Mouse (Mus musculus) lung, postnatal 4 days (tissue): ENCODE results near the gene Pfdn5.

Experiments
- DNase-seq, 2 experiments: peaks; one replicate each; pipeline ENCODE4 v3.0.0; 2021

The Pfdn5 gene

DNA sequence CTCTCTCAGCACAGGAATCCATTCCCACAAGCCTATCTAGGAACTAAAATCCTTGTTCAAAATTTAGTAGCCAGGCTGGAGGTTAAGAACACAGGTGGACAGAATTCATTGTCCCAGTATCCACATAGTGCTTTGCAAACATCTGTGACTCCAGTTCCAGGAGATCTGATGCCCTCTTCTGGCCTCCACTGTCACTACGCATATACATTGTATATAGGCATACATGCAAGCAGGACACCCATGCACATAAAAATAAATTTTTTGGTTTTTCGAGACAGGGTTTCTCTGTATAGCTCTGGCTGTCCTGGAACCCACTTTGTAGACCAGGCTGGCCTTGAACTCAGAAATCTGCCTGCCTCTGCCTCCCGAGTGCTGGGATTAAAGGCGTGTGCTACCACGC is 10.0 kb downstream of the Pfdn5 start:
- DNase-seq: peak in 1 of 2 experiments; percentile 20

DNA sequence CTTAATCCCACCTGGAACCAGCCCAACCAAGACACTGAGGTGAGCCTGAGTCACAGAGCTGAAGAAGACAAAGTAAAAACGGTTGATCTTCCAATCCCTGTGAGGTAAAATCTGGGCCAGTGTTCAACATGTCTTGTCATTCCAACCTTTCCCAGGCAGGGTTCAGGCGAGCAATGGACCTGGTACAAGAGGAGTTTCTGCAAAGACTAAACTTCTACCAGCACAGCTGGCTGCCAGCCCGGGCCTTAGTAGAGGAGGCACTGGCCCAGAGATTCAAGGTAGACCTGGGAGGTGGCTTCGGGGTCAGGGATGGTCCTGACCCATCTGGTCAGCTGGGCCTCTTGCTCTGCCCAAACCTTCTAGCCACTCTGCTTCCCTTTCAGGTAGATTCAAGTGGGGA is 11.0 kb downstream of the Pfdn5 start:
- no peak for DNase-seq

DNA sequence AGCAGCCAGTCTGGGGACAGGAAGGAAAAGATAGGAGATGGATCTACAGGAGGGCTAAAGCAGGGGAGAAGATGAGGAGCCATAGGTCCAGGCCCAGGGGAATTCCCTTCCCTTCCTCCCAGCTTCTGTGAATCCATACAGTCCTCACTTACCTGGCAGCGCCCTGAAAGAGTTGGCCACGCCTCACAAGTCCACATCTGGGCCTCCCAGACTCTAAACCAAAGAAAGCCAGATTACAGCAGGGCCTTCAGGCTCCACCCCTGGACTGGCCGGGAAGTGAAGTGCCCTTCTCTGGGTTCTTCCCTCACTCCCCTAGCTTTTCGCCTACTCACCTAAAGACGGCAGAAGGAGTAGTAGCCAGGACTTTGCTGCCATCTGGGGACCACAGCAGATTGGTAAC is 13.7 kb downstream of the Pfdn5 start:
- DNase-seq: no peak

DNA sequence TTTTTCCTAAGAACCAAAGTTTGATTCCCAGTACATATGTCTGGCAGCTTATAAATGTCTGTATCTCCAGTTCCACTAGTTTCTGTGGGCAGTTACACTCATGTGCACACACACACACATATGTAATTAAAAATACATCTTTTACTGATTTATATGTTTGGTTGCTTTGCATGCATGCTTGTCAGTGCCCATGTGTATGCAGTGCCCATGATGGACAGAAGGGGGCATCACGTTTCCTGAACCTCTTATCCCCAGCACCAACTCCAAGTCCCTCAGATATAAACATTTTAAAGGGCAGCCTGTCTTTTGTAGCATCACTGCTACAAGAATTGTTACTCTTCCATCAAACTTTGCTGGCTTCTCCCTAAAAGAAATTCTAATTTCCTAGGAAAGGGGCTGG is 15.7 kb downstream of the Pfdn5 start:
- DNase-seq: peak; percentile 57 to 67

DNA sequence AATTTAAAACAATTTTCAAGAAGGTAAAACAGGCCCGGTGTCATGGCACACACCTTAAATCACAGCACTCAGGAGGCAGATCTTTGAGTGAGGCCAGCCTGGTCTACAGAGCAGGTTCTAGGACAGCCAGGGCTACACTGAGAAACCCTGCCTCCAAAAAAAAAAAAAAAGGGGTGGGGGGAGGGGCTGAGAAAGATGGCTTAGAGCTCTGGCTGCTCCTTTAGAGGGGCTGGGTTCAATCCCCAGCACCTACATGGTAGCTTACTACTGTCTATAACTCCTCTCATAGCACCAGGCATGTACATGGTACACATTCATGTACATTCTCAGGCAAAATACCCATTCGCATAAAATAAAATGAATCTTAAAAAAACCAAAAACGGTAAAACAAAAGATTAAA is 18.6 kb downstream of the Pfdn5 start:
- no peak for DNase-seq

DNA sequence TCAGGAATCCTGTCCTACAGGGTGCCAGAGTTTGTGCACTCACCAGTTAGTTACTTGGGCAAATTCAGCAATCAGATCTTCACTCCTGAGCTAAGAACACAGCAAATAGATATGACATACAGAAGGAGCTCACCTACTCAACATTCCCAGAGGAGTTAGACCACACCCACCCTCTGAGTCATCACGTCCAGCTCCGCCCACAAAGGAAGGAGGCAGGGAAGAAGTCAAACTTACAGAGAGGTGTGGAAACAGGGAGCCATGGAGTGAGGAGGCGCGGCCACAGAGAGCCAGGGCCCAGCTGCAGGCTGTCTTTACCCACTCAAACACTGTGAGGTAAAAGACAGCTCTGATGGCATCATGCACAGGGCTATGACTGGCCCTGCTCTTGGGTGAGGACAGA is 20.5 kb downstream of the Pfdn5 start:
- no peak for DNase-seq

DNA sequence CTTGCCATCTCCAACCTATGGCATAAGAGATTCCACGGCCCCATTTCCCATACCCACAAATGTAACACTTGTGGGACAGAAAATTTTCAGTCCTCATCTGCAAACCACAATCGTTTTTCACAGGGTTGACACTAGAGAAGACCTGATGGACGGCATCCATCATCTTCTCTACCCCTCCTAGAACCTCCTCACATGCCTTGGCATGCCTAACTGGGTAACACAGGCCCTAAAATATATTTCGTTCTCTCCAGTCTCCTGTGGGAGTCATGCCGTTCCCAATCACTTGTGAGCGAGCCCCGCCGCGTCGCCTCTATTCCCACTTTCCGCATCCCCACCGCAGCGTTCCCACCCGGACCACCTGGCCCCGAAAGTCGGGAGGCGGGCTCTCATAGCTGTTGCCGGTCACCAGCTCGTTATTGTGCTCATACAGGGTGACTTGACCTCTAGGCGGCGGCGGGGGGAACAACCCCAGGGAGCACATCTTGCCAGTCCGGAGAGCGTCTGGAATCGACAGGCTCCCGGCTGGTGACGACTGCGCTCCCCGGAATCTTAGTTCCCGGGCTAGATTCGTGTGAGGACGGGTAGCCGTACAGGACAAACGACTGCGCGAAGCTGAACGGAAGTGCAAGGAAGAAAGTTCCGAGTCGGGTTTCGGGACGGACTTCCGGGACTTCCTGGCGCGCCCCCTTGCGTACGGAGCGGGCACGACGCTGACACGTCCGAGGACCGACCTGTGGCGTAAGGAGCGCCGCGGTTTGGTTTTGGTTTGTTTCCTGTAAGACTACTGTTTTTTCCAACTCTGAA is 24.4 kb downstream of the Pfdn5 start, which contains the start of gene Aaas:
Aaas (minus strand) TSS at position 634 of the 804 bp plus-strand sequence.
- peak; percentile 95 to 97 for DNase-seq

DNA sequence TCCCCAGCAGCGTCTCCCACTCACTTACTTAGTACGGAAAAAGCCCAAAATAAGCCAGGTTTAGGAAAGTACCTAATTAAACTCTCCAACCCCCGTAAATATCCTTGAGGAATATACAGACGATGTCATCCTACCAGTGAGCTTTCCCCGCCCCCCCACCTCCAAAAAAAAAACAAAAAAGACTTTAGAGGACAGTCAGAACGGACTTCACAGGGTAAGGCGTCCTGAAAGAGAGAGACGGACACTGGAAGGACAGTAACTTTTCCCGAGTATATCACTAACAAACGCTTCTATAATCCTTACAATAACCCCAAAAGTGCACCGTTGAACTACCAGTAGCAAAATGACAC is 25.0 kb downstream of the Pfdn5 start:
- no peak for DNase-seq

DNA sequence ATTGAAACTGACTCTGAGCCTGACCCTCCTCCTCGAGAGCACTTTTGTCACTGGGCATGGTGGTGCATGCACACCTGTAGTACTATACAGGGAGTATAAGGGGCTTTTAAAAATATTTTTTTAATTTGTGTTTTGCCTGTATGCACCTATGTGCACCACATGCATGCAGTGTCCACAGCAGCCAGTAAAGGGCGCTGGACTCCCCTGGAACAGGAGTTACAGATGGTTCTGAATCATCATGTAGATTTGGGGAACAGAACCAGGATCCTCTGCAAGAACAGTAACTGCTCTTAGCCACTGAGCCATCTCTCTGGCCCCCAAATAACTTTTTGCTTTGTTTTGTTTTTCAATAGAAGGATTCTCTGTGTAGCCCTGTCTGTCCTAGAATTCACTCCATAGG is 26.3 kb downstream of the Pfdn5 start:
- no peak for DNase-seq

DNA sequence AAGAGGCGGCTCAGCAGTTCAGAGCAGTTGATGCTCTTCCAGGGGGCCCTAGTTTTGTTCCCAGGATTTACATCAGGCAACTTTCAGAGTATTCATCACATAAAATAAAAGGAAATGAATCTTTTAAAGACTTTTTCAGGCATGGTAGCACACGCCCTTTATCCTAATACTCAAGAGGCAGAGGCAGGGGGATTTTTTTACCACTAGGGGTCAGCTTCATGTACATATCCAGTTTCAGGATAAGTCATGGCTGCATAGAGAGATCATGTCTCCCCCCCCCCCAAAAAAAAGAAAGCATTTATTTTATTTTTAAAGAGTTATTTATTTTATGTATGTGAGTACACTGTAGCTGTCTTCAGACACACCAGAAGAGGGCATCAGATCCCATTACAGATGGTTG is 28.1 kb downstream of the Pfdn5 start:
- no peak for DNase-seq

DNA sequence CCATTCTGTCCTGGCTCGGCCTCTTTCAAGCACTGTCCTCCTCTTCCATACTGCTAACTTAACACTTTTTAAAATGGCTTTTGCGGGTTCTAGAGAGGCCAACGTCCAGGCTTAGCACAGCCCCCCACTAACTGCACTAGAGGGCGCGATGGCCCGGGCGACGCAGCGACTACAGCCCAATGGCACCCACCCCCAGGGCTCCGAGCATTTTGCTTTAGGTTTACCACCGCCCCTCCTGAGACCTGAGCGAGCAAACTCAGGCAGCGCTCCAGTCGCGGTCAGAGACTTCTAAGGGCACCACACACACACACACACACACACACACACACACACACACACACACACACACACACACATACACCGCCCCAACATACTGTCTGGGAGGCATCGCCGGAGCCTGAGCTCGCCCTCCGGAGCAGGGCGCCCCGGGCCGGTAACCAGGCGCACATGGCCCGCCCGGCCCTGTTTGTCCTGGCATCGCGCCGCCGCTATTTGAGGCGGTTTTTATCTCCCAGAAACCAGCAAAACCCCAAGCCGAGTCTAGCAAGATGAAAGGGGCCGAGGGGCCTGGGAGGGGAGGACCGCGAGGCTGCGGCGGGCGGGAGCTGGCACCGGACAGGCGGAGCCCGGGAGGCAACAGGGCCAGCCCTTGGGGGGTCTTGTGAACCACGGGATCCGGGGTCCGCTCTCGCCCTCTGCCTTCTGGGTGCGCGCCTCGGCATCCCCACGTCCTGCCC is 29.4 kb downstream of the Pfdn5 start:
- peak; percentile 63 to 73 for DNase-seq

DNA sequence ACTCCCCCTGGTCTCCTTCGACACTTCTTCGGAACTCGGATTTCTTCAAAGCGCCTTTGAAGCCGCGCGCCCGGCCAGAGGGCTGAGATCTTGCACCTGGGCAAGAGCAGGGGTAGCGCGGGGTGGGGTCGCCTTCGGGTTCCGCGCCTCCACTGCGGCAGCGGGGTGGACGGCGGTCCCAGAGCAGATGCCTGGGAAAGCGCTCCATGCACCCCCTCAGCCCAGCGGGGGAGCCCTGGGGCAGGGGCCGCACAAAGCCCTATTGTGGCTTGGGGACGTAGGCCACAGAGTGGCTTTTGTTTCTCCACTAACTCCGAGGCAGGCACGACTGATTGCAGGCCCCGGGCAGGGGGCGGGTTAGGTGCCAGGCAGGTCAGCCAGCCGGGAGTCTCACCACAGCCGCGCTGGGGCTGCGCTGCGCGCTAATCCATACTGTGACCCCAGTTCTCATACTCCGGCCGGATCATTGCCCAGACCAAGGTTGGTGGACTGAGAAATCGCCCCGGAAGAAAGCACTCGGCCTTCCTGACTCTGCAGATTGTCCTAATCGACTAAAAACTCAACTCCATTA is 30.0 kb downstream of the Pfdn5 start:
- DNase-seq: peak in 1 of 2 experiments; percentile 47

DNA sequence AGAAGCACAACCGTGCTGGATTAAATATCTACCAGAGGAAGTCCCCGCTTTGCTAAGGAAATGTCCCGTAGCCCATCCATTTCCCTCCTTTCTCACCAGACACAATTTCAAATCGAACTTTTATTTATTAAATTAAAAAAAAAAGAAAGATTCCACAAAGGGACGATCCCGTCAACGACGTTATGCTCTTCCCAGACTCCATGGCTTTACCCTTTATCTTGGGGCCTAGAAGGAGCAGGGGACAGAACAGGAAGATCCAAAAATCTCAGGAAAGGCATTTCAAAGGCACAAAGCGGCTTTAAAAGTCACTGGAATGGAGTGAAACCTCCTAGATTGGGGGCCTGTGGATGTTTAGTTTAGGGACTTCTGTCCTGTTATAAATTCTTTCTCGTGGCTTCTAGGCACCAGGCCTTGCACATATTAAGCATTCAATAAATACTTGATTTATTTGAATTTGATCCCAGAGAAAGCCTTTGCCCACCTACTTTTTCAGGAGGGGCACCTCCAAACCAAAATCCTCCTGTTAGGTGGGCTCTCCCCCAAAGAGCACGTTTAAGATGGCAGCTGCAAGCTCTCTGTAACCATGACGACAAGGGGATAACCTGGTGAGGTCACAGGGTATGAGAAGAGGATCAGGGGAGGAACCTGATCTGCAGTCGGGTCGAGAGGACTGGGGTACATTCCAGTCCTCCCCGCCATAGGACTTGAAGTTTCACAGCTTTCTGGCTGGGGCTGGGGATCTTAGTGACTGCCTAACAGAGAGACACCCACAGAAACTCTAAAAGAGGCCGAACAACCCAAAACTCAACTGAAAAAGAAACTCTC is 30.8 kb downstream of the Pfdn5 start:
- DNase-seq: no peak

DNA sequence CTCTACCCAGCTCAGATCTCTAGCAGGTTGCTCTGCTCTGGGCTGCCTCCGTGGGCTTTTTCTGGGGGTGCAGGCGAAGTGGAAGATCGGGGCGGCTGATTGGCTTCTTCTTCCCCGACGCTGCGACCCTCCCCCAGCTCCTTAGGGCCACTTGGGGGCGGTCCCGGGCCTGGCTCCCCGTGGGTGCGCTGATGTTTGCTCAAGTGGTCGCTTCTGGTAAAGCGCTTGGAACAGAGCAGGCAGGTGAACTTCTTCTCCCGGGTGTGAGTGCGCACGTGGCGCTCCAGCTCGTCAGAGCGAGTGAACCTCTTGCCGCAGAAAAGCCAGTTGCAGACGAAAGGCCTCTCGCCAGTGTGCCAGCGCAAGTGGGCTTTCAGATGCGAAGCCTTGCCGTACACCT is 32.2 kb downstream of the Pfdn5 start:
- no peak for DNase-seq

DNA sequence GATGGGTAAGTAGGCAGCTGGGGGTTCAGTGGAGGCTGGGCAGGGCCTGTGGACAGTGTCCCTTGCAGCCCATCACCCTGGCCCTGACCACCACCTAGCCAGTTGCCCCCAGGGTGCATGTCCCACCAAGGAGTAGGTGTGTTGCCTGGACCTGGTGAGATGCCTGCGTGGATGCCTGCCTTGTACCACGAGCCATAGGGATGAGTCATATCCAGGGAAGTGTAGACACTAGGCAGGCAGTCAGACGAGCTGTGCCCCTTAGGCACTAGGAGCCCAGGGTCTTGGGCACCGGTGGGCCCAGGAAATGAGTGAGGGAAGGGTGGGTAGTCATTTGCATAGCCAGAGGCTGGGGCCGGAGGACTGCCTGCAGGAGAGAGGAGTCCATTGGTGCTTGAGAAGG is 32.9 kb downstream of the Pfdn5 start:
- no peak for DNase-seq

DNA sequence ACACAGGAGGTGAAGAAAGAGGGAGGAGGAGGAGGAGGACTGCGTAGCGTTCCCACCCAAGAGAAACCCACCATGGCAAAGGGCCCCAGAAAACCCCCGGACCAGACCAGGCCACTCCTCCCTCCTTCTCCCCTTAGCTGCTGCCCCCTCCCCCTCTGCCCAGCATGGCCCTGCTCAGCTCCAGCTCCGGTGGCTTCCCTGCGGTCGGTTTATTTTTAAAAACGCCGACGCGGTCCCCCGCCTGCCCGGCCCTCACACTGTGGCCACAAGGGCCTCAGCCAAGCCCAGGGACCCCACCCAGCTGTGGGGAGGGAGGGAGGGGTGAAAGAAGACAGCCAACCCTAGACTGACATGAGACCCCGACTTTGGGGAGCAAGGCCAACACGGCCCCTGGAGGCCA is 36.7 kb downstream of the Pfdn5 start:
- DNase-seq: peak; percentile 21 to 40

DNA sequence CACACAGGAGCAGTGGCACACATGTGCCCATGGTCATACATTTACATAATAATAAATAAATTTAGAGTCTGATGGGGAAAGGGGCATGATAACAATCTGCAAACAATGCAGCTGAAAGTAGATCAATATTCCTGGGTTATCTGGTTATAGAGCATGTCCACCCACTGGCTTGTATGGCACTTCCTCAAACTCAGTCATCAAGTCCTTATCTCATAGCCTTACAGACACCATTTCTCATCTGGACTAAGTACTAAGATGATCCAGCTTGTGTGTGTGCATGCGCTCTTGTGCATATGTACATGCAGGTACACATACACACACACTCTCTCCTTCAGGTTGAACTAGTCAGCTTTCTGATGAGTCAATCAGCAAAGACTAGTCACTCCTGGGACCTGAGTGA is 38.8 kb downstream of the Pfdn5 start:
- DNase-seq: no peak

DNA sequence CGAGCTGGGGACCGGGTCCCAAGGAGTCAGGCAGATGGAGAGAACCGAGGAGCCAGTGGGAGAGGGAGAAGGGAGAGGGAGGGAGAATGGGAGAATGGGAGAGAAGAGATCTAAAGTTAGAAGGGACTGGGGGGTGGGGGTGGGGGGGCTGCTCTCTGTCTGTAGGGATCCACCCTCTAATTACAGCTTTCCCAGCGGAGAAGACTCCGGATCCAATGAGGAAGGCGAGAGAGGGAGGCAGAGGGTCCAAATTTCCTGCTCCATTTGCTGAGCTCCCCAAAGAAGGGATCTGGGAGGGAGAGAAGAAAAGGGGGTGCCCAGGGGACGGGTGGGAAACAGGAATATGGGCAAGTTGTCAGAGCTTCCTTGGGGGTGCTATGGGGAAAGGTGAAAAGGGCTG is 40.3 kb downstream of the Pfdn5 start:
- no peak for DNase-seq

DNA sequence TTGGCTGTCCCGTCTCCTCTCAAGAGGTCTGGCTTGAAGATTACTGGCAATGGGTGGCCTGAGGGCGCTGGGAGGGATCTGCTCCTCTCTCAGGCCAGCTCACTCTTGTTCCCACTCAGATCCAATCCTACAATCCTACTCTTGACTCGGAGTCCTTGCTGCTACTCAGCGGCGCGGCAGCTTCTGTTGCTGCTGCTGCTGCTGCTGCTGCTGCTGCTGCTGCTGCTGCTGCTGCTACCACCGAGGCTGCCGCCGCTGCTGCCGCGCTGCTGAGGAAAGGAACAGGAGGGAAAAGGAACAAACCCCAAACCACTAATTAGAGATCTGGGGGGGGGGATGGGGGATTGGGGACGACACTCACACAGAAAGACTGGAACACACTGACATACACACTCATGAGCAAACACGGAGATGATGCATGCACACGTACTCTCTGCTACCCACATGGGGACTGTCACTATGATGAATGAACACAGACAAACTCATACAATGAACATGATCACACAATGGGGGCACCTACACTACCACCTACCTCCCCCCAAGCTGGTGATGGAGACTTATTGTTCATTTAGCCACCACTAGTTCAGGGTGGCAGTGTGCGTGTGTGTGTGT is 40.9 kb downstream of the Pfdn5 start, which contains the start of gene Sp7:
Sp7 (minus strand) TSS at position 450 of the 612 bp plus-strand sequence.
- DNase-seq: no peak

DNA sequence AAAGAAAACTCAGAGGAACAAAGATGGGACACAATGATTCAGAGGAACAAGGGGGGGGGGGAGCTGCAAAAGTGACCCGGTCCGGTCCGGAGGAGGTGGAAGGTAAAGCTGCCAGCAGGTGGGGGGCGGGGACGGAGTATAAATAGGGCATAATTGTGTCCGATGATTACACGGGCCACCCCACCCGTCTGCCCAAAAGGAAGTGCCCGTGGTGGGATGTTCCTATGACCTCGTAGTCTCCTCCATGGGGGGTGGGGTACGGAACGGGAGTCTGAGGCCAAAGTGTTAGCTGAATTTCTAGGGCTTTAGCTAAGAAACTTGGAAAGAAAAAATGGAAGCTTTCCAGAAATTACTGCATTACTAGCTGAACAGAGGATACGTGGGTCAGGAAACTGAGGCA is 44.1 kb downstream of the Pfdn5 start:
- no peak for DNase-seq

DNA sequence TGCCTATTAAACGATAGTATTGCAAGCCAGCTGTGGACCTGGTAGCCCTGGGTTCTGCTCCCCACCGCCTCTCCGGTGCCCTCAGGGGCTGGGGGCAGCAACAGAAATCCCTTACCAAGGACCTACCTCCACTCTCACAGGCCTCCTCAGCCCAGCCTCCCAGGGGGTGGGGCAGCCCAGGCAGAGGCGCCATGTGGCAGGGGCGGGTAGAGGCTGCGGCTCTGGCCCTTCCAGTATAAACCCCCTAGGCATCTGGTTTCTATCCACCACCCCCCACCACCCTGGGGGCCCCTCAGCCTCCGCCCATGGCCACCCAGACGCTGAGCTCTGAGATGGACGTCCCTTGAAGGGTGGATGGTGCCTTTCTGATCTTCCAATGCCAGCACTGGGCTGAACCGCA is 44.8 kb downstream of the Pfdn5 start:
- DNase-seq: no peak

DNA sequence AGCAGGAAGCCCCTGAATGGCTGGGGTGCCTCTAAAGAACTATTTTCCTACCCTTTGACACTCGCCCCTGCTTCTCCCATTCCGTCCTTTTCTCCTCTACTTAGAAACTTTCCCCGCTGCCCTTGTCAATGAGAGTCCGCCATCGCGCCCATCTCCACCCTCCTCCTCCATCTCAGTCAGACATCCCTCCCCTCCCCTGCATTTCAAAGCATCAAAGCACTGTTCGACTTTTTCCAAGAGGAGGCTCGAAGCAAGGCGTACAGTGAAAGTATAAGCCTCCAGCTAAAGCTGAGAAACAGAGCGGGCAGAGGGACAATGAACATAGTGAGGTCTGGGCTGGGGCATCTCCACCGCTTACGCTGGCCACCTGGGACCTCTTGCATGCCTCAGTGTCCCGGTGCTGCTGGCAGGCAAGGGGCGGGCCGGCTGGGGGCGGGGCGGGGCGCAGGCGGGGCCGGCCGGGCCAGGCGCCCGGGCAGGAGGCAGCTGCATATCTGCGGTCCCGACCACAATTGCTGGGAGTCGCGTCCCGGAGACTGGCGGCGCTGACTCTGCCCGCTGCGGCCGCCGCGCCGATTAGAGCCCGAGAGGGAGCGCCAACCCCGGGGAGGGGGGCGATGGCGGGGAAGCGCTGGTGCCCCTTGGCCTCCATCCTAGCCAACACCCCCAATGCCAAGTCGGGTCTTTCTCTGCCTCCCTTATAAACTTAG is 50.7 kb downstream of the Pfdn5 start:
- peak; percentile 61 to 71 for DNase-seq
